Mouse (Mus musculus) activated CD4-positive, CD25-positive, alpha-beta regulatory T cell, adult 4 months (primary cell): ENCODE data around the gene Sesn3. TPM values are rescaled to one million over a fixed set of nuclear protein-coding genes. Genes with fewer than 3 reads are reported as not detected.
A peak's percentile ranks its signal among the peaks of the same experiment; 100 is the strongest.
"Not testable (repeated sequence)": the region's sequence is repeated elsewhere in the genome, so short reads cannot be mapped to it uniquely, and the experiment has no call there.

Source experiments
- ATAC-seq: one replicate; pipeline ENCODE4 v1.8.0; 2017
- polyA plus RNA-seq, 2 experiments: library from polyadenylated mRNA; unstranded; fragments of 100-300 nt; shearing (Covaris generic); gene quantifications; one replicate each; pipeline ENCODE4 v1.2.1; 2017

The Sesn3 gene
- polyA plus RNA-seq: 10 to 100 TPM; 20.9 to 21.9 TPM

- ATAC-seq: peak; percentile 73
These were observed at the start of gene Sesn3 for GRCm38 (mm10) chr9:14274986-14275720. Sesn3 (plus strand) TSS chr9:14275067.

- ATAC-seq: not testable (repeated sequence)
These were observed 47.8 kb upstream of the Sesn3 start for GRCm38 (mm10) chr9:14227086-14227485.

GRCm38 (mm10) chr9:14233702-14234373 is 41.0 kb upstream of the Sesn3 start:
- no peak for ATAC-seq

GRCm38 (mm10) chr9:14235286-14235685 is 39.6 kb upstream of the Sesn3 start:
- ATAC-seq: no peak

- not testable (repeated sequence) for ATAC-seq
These were observed 33.9 kb upstream of the Sesn3 start for GRCm38 (mm10) chr9:14241003-14241402.

- no peak for ATAC-seq
These were observed 32.6 kb upstream of the Sesn3 start for GRCm38 (mm10) chr9:14242308-14242707.

GRCm38 (mm10) chr9:14244528-14244927 is 30.3 kb upstream of the Sesn3 start:
- peak; percentile 93 for ATAC-seq

- no peak for ATAC-seq
These were observed 29.8 kb upstream of the Sesn3 start for GRCm38 (mm10) chr9:14245013-14245586.

- no peak for ATAC-seq
These were observed 28.7 kb upstream of the Sesn3 start for GRCm38 (mm10) chr9:14246016-14246799.

- ATAC-seq: no peak
These were observed 27.2 kb upstream of the Sesn3 start for GRCm38 (mm10) chr9:14247480-14248208.

GRCm38 (mm10) chr9:14248209-14248596 is 26.7 kb upstream of the Sesn3 start:
- peak; percentile 15 for ATAC-seq

GRCm38 (mm10) chr9:14261150-14261549 is 13.7 kb upstream of the Sesn3 start:
- ATAC-seq: no peak

GRCm38 (mm10) chr9:14262568-14262972 is 12.3 kb upstream of the Sesn3 start:
- ATAC-seq: peak; percentile 73

GRCm38 (mm10) chr9:14266470-14266869 is 8.4 kb upstream of the Sesn3 start:
- ATAC-seq: no peak

GRCm38 (mm10) chr9:14268578-14268977 is 6.3 kb upstream of the Sesn3 start:
- ATAC-seq: no peak

- no peak for ATAC-seq
These were observed 1.9 kb upstream of the Sesn3 start for GRCm38 (mm10) chr9:14272921-14273320.

- ATAC-seq: no peak
These were observed 281 bp upstream of the Sesn3 start for GRCm38 (mm10) chr9:14274586-14274985.

GRCm38 (mm10) chr9:14275792-14276480 is 1.1 kb downstream of the Sesn3 start:
- peak; percentile 84 for ATAC-seq

- ATAC-seq: no peak
These were observed 1.8 kb downstream of the Sesn3 start for GRCm38 (mm10) chr9:14276481-14277287.

GRCm38 (mm10) chr9:14277365-14277991 is 2.6 kb downstream of the Sesn3 start:
- ATAC-seq: no peak
